Comparison of ENCODE assay signal across 17 mouse cellular contexts in genomic region chr8:108378036-108378435, GRCm38 (mm10).
"Had no signal": no experiment of that assay in that cellular context is flagged by ENCODE, and none has a peak within 500 bp of the region (broad histone marks: within the 10 kb centered on the region; RNA-seq: fewer than 3 reads in every experiment).

No protein-coding gene starts in this region.

- DNase-seq: liver, embryonic 13.5 days; liver, postnatal 0 days; lung, adult 2 months; lung, postnatal 14 days; lung, postnatal 36 days; right cerebral cortex, postnatal 14 days; thymus, adult 2 months; thymus, postnatal 36 days had no signal

- H3K27ac ChIP-seq: liver, embryonic 13.5 days; liver, embryonic 15.5 days; lung, embryonic 15.5 days; macrophage; neural tube, embryonic 12.5 days; stomach, embryonic 15.5 days; stomach, postnatal 0 days had no signal

- H3K9ac ChIP-seq: liver, embryonic 13.5 days; liver, embryonic 15.5 days; liver, postnatal 0 days; lung, embryonic 15.5 days; neural tube, embryonic 12.5 days; stomach, embryonic 15.5 days had no signal

- H3K4me2 ChIP-seq: liver, embryonic 13.5 days; liver, embryonic 15.5 days; lung, embryonic 15.5 days; neural tube, embryonic 12.5 days; stomach, embryonic 15.5 days had no signal

- H3K4me1 ChIP-seq: liver, embryonic 13.5 days; liver, embryonic 15.5 days; megakaryocyte, embryonic 14.5 days; stomach, embryonic 15.5 days had no signal

- H3K9me3 ChIP-seq: liver, embryonic 13.5 days; liver, embryonic 15.5 days; lung, embryonic 15.5 days; neural tube, embryonic 12.5 days; stomach, embryonic 15.5 days had no signal

- H3K36me3 ChIP-seq: liver, embryonic 13.5 days; liver, embryonic 15.5 days; lung, embryonic 15.5 days; neural tube, embryonic 12.5 days; stomach, embryonic 15.5 days had no signal

- ATAC-seq: liver, postnatal 0 days; lung, postnatal 0 days; midbrain, embryonic 16.5 days had no signal

- H3K27me3 ChIP-seq: liver, embryonic 13.5 days; liver, embryonic 15.5 days; lung, embryonic 15.5 days; megakaryocyte, embryonic 14.5 days; stomach, embryonic 15.5 days had no signal

- H3K4me3 ChIP-seq: liver, embryonic 13.5 days; liver, embryonic 15.5 days; lung, embryonic 15.5 days; megakaryocyte, embryonic 14.5 days; neural tube, embryonic 12.5 days; stomach, embryonic 15.5 days had no signal
